Mouse (Mus musculus) gastrocnemius, postnatal 36 days (tissue): ENCODE data around the gene Efcab5. TPM values are rescaled to one million over a fixed set of nuclear protein-coding genes. Genes with fewer than 3 reads are reported as not detected.

Experiments
- microRNA-seq, 2 experiments: library from miRNA; unstranded; fragments of <30 nt; microRNA quantifications; one replicate each; pipeline ENCODE4 v1.2.0; 2021
- total RNA-seq, 2 experiments: library from RNA; stranded (reverse); gene quantifications; 2 replicates each; pipeline ENCODE4 v1.2.3; 2021

Efcab5 gene
- total RNA-seq, 2 experiments from 2014 or later, result 0.10 TPM

Small RNA genes lying within 50 kb of the gene (microRNA-seq; reads per million reads assigned to microRNA genes)
- 538 to 557 reads per million in 2 experiments for gene Mir423

Other genes starting within 250 kb of the Efcab5 start
- gene Slc6a4, start 190.4 kb downstream of the Efcab5 start, total RNA-seq, result under 1 TPM; 0.15 to 0.31 TPM
- 10 to 100 TPM; 10.5 to 13.5 TPM for gene Nsrp1, start 110.5 kb downstream of the Efcab5 start, total RNA-seq
- 10 to 100 TPM; 39.4 to 43.4 TPM for gene Ssh2, start 27.3 kb upstream of the Efcab5 start, total RNA-seq